Mouse (Mus musculus): ENCODE measurements around the gene B230118H07Rik.
"Not testable (repeated sequence)": the region's sequence is repeated elsewhere in the genome, so short reads cannot be mapped to it uniquely, and the experiment has no call there.

The B230118H07Rik gene

GRCm38 (mm10) chr2:101581418-101581817 lies 67.9 kb downstream of the B230118H07Rik start:
- DNase-seq = no peak

GRCm38 (mm10) chr2:101580977-101581376 lies 68.4 kb downstream of the B230118H07Rik start:
- no peak for DNase-seq

GRCm38 (mm10) chr2:101580428-101580827 lies 68.9 kb downstream of the B230118H07Rik start:
- no peak for DNase-seq

- DNase-seq = no peak
Measured at GRCm38 (mm10) chr2:101580027-101580426, 69.3 kb downstream of the B230118H07Rik start.

- DNase-seq = no peak
Measured at GRCm38 (mm10) chr2:101577243-101577642, 72.1 kb downstream of the B230118H07Rik start.

GRCm38 (mm10) chr2:101569230-101569629 lies 80.1 kb downstream of the B230118H07Rik start:
- no peak for DNase-seq

GRCm38 (mm10) chr2:101567490-101567889 lies 81.8 kb downstream of the B230118H07Rik start:
- DNase-seq = no peak

GRCm38 (mm10) chr2:101563776-101564175 lies 85.6 kb downstream of the B230118H07Rik start:
- no peak for DNase-seq

- no peak for DNase-seq
Measured at GRCm38 (mm10) chr2:101563206-101563605, 86.1 kb downstream of the B230118H07Rik start.

- DNase-seq = no peak
Measured at GRCm38 (mm10) chr2:101559431-101559830, 89.9 kb downstream of the B230118H07Rik start.

- peak; percentile 23 for DNase-seq
Measured at GRCm38 (mm10) chr2:101555886-101556285, 93.4 kb downstream of the B230118H07Rik start.

- no peak for DNase-seq
Measured at GRCm38 (mm10) chr2:101553851-101554250, 95.5 kb downstream of the B230118H07Rik start.

GRCm38 (mm10) chr2:101552301-101552700 lies 97.0 kb downstream of the B230118H07Rik start:
- no peak for DNase-seq

- DNase-seq = no peak
Measured at GRCm38 (mm10) chr2:101551026-101551719, 98.2 kb downstream of the B230118H07Rik start.

- no peak for DNase-seq
Measured at GRCm38 (mm10) chr2:101550176-101550575, 99.2 kb downstream of the B230118H07Rik start.

- DNase-seq = no peak
Measured at GRCm38 (mm10) chr2:101548866-101549265, 100.5 kb downstream of the B230118H07Rik start.

- DNase-seq = no peak
Measured at GRCm38 (mm10) chr2:101545593-101545992, 103.7 kb downstream of the B230118H07Rik start.

- no peak for DNase-seq
Measured at GRCm38 (mm10) chr2:101543704-101544417, 105.5 kb downstream of the B230118H07Rik start.

GRCm38 (mm10) chr2:101536887-101537286 lies 112.4 kb downstream of the B230118H07Rik start:
- not testable (repeated sequence) for DNase-seq

GRCm38 (mm10) chr2:101533741-101534140 lies 115.6 kb downstream of the B230118H07Rik start:
- no peak for DNase-seq

- peak; percentile 5 for DNase-seq
Measured at GRCm38 (mm10) chr2:101525503-101526381, 123.6 kb downstream of the B230118H07Rik start.

GRCm38 (mm10) chr2:101525091-101525490 lies 124.2 kb downstream of the B230118H07Rik start:
- no peak for DNase-seq

GRCm38 (mm10) chr2:101520503-101520902 lies 128.8 kb downstream of the B230118H07Rik start:
- no peak for DNase-seq
